Mouse (Mus musculus) heart, embryonic 11.5 days (tissue): Measurements from ENCODE around the gene Golm1. TPM values are rescaled to one million over a fixed set of nuclear protein-coding genes. Genes with fewer than 3 reads are reported as not detected.
"Not testable (repeated sequence)": the region's sequence is repeated elsewhere in the genome, so short reads cannot be mapped to it uniquely, and the experiment has no call there.

Experiments used
- ATAC-seq: fragments of 200-750 bp; cut with Nextera tagmentation; replicated peaks from 2 replicates; pipeline ENCODE4 v1.8.0; 2017; ENCODE audit warnings: moderate library complexity; ENCODE audit not compliant: insufficient number of reproducible peaks, low FRiP score, low TSS enrichment
- H3K27ac ChIP-seq: fragments of 300-500 bp; sonication (generic); 2 replicates; pipeline ENCODE4 v1.5.1; 2014; ENCODE audit warnings: mild to moderate bottlenecking, low read depth, low read length
- H3K27me3 ChIP-seq: fragments of 300-500 bp; sonication (generic); 2 replicates; pipeline ENCODE4 v1.6.1; 2014; ENCODE audit warnings: mild to moderate bottlenecking, low read length, mixed read lengths; ENCODE audit not compliant: control insufficient read depth, insufficient read depth
- H3K36me3 ChIP-seq: fragments of 300-500 bp; sonication (generic); 2 replicates; pipeline ENCODE4 v1.6.1; 2014; ENCODE audit warnings: mild to moderate bottlenecking, low read length, moderate library complexity, mixed read lengths; ENCODE audit not compliant: control insufficient read depth, insufficient read depth
- H3K4me1 ChIP-seq: fragments of 300-500 bp; sonication (generic); 2 replicates; pipeline ENCODE4 v1.6.1; 2014; ENCODE audit warnings: low read length; ENCODE audit not compliant: control insufficient read depth, insufficient read depth
- H3K4me2 ChIP-seq: fragments of 300-500 bp; sonication (generic); 2 replicates; pipeline ENCODE4 v1.6.1; 2014; ENCODE audit warnings: mild to moderate bottlenecking, moderate library complexity
- H3K4me3 ChIP-seq: fragments of 300-500 bp; sonication (generic); 2 replicates; pipeline ENCODE4 v1.5.1; 2014; ENCODE audit warnings: low read depth, low read length
- H3K9ac ChIP-seq: fragments of 300-500 bp; sonication (generic); 2 replicates; pipeline ENCODE4 v1.6.1; 2014; ENCODE audit warnings: mild to moderate bottlenecking, low read depth, low read length, moderate library complexity
- H3K9me3 ChIP-seq: fragments of 300-500 bp; sonication (generic); replicated peaks from 2 replicates; pipeline ENCODE4 v1.6.1; 2016; ENCODE audit warnings: low read length; ENCODE audit not compliant: control insufficient read depth
- WGBS: fragments of 180-500 bp; shearing (Covaris S2); extraction: QIAGEN DNeasy Blood & Tissue Kit; methylation state at CpG from one replicate; pipeline ENCODE4 v1.1.7; 2014; ENCODE audit not compliant: insufficient replicate concordance; 5-methylcytosine and 5-hydroxymethylcytosine counted together
- polyA plus RNA-seq: library from polyadenylated mRNA; unstranded; fragments of >200 nt; fragmentation: Nextera tagmentation; extraction: Ambion mirVana; gene quantifications from 2 replicates; pipeline ENCODE4 v1.2.1, GENCODE M21; 2014

The Golm1 gene
- polyA plus RNA-seq = 64.8 and 68.7 TPM in 2 replicates

DNA sequence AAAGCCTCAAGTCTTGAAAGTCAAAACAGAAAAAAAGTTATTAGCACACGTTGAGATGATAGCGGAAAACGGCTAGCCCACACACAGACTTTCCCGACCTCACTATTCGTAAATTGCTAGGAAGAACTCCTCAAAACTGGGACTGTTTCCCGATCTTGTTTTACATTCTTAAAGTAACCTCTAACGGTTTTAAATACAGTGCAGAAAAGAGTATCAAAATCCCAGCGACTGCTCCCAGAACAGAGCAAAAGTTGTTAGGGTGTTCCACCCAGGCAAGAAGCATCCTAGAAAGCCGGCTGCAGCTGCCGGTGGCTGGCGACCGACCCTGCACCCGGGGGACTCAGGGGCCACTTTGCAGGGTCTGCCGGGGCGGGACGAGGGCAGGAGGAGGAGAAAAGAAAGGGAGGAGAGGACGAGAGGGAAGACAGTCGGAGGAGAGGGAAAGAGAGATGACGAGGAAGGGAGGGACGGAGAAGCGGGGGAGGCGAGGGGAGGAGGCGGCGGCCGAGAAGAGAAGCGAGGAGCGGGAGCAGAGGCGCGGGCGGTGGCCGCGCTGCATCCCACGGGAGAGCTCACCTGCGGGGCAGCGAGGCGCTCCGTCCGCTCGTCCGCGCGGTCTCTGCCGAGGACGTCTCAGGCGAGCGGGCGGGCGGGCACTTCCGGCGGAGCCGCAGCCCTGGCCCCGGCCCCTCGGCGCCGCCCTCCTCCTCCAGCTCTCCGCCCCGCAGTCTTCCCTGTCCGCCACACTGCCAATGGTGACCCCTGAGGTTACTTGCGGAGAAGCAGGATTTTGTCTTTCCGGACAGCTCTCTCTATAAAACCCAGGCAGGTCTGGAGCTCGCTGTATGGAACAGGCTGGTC, at the start of gene Golm1:
Golm1 (minus strand) TSS at position 661 of the 861 bp plus-strand sequence.
- H3K9ac ChIP-seq = peak within 1 kb of the TSS; percentile 88
- H3K4me3 ChIP-seq = peak within 1 kb of the TSS; percentile 79
- peak within 1 kb of the TSS; percentile 75 for H3K27ac ChIP-seq
- WGBS = 1% methylated on average over 51 of the region's 61 CpGs
- peak within 1 kb of the TSS; percentile 67 for H3K4me2 ChIP-seq
- peaks cover 4% of the 10 kb centered on the region; the same call in 1 of the 2 replicates for H3K4me1 ChIP-seq
- H3K36me3 ChIP-seq = no peaks in the 10 kb centered on the region; the same call in 1 of the 2 replicates
- H3K27me3 ChIP-seq = no peaks in the 10 kb centered on the region
- peak; percentile 90 for ATAC-seq
- no peaks in the 10 kb centered on the region for H3K9me3 ChIP-seq

DNA sequence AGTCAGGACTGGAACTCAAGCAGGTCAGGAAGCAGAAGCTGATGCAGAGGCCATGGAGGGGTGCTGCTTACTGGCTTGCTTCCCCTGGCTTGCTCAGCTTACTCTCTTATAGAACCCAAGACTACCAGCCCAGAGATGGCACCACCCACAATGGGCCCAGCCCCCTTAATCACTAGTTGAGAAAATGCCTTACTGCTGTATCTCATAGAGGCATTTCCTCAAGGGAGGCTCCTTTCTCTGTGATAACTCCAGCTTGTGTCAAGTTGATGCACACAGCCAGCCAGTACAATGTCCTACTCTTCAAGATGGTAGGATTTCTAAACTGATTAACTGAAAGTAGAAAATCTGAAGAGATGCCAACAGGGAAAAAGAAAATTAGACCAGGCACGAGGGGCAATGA, 46.5 kb upstream of the Golm1 start:
- not testable (repeated sequence) for ATAC-seq, H3K9me3 ChIP-seq, H3K27me3 ChIP-seq, H3K4me2 ChIP-seq, H3K4me3 ChIP-seq, H3K9ac ChIP-seq, H3K27ac ChIP-seq, H3K4me1 ChIP-seq, H3K36me3 ChIP-seq
- whole genome bisulfite sequencing = 76% methylated on average over 1 of the region's 1 CpGs

DNA sequence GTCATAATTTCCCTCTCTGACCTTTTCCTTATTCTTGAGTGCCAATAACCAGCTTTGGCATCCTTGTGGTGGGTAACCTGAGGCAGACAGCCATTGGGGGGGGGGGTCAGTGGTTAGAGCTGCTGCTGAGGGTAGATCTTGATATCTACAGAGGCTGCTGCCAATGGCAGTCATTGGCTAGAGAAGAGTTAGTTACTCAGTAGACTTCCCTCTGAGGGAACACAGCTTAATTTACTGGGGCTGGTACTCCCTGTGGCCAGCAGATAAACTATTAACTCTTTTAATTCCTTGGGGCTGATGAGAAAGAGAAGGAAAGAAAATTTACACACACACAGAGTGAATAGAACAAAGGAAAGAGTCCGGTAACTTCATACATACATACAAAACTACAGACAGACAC, 43.9 kb upstream of the Golm1 start:
- Histone ChIP-seq H3K36me3 (no peaks in the 10 kb centered on the region), H3K4me1 (peaks cover 6% of the 10 kb centered on the region; the same call in 1 of the 2 replicates), H3K4me2 (no peak overlapping the region; the same call in 1 of the 2 replicates), H3K27ac (no peak overlapping the region), H3K9ac (no peak overlapping the region), H3K27me3 (no peaks in the 10 kb centered on the region), H3K9me3 (no peaks in the 10 kb centered on the region), H3K4me3 (no peak overlapping the region)
- no peak for ATAC-seq
- 90% methylated on average over 1 of the region's 1 CpGs for WGBS

DNA sequence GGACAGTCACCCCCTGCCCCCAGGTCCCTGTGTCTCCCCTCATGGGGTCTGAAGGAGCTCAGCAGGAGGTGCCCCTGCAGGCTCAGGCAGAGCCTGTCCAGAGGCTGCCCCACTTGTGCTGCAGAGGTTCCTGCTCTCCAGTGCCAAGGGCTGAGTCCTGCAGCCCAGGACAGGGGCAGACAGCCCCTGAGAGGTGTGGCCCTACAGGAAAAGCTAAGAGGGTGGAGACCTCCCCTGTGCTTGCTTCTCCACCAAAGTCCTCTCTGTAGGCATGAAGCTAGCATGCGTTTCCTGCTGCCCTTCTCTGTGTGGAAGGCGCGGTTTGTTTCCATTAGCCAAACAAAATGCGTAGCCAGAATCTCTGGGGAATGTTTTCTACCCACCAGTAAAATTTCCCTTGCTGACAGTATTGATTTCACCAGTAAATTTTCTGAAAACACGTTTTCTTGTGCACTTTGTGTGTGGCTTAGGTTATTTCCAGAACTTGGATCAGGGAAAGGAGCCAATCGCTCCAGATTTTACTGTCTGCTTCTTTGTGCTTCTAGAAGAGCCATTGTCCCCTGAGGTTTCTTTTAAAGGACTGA, 43.3 kb upstream of the Golm1 start:
- not testable (repeated sequence) for H3K27me3 ChIP-seq, ATAC-seq, H3K9me3 ChIP-seq, H3K27ac ChIP-seq, H3K36me3 ChIP-seq, H3K4me1 ChIP-seq, H3K4me2 ChIP-seq, H3K4me3 ChIP-seq, H3K9ac ChIP-seq
- WGBS = 36% methylated on average over 6 of the region's 6 CpGs

DNA sequence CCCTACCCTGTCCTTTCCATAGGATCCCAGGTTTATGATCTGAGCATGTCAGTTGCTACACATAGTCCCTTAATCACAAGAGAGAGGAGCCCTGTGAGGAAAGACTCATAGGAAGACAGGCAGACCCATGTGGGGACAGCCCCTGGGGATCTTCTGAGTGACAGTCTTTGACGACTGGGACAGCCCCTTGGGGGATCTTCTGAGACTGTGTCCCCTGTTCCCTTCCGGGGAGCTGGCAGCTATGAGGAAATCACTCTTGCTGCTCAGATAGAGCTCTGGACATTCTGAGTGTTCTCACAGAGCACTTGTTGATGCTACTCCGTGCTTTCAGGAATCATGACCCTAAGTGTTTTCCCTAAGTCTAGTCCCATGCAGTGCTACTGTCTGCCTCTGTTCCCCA, 38.1 kb upstream of the Golm1 start:
- Histone ChIP-seq H3K4me1 (no peaks in the 10 kb centered on the region), H3K9ac (no peak overlapping the region), H3K27ac (no peak overlapping the region), H3K27me3 (peaks cover 5% of the 10 kb centered on the region; the same call in 1 of the 2 replicates), H3K36me3 (no peaks in the 10 kb centered on the region), H3K4me3 (no peak overlapping the region), H3K4me2 (no peak overlapping the region), H3K9me3 (no peaks in the 10 kb centered on the region)
- no peak for ATAC-seq
- 40% methylated on average over 3 of the region's 3 CpGs for WGBS

DNA sequence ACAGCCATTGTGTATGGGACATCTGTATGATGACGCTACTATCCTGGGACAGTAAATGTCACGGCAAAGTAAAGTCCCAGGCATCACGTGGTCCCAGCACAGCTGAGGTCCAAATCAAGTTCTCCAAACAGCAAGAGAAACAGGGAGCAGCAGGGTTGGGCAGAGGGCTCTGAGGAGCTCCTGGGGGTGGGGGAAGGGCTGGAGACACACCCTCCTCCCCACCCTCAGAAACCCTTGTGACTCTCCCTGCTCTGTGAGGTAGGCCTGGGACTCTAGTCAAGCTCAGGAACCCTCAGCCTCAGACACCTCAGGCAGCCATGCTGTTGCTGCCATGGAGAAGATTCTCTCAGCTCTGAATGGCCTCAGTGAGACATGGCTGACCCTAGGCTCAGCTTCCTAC, 36.4 kb upstream of the Golm1 start, which contains the start of gene Spata31d1b:
Spata31d1b (plus strand) TSS at position 301 of the 400 bp plus-strand sequence.
- H3K27me3 ChIP-seq, ATAC-seq, H3K9ac ChIP-seq, H3K36me3 ChIP-seq, H3K4me1 ChIP-seq, H3K4me2 ChIP-seq, H3K27ac ChIP-seq, H3K9me3 ChIP-seq, H3K4me3 ChIP-seq: not testable (repeated sequence)
- whole genome bisulfite sequencing = 67% methylated on average over 3 of the region's 3 CpGs

DNA sequence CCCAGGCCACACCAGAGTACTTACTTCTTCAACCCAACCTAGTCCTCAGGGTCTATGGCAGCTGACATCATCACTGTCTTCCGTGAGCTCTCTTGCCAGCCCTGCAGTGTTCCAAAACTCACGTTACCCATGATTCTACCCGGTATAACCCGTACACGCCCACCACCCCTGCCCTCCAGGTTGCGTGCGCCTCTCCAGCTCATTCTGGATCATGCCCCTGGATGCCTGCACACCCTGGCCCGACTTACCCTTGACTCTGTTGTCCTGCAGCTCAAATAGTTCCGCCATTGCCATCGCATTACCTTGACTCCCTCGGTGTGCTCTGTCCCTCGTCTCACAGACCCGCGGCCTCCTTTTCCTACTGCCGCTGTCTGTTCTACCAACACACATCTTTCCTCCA, 34.6 kb upstream of the Golm1 start, which contains the start of gene Spata31d1a:
Spata31d1a (minus strand) TSS at position 101 of the 400 bp plus-strand sequence.
- Histone ChIP-seq H3K4me2 (no peak within 1 kb of the TSS), H3K27ac (no peak within 1 kb of the TSS), H3K9me3 (no peaks in the 10 kb centered on the region), H3K4me1 (no peaks in the 10 kb centered on the region), H3K36me3 (no peaks in the 10 kb centered on the region), H3K27me3 (peaks cover 5% of the 10 kb centered on the region; the same call in 1 of the 2 replicates), H3K4me3 (no peak within 1 kb of the TSS), H3K9ac (no peak within 1 kb of the TSS)
- WGBS = 80% methylated on average over 15 of the region's 15 CpGs
- no peak for ATAC-seq

DNA sequence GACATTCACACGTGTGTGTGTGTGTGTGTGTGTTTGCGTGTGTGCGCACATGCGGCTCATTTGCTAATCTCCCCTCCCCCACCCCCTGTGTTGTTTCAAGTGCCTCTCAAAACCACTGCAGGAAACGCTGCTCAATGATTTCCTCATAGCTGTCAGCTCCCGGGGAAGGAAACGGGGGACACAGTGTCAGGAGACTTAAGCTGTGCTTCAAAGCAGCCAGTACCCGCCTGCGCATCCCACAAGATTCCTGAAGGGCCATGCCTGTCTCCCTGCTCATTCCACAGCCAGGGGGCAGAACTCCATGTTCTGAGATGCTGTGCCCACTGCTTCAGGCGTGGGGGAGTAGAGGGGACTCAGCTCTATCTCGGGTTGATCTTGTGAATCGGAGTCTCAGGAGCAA, 29.0 kb upstream of the Golm1 start:
- Histone ChIP-seq H3K4me1 (peaks cover 7% of the 10 kb centered on the region), H3K27me3 (no peaks in the 10 kb centered on the region; the same call in 1 of the 2 replicates), H3K9ac (no peak overlapping the region), H3K9me3 (no peaks in the 10 kb centered on the region), H3K27ac (no peak overlapping the region), H3K4me2 (no peak overlapping the region; the same call in 1 of the 2 replicates), H3K4me3 (no peak overlapping the region), H3K36me3 (no peaks in the 10 kb centered on the region)
- 33% methylated on average over 12 of the region's 12 CpGs for WGBS
- ATAC-seq = no peak; the same call in 1 of the 2 replicates
